Mouse (Mus musculus) embryonic stem cell, embryonic (primary cell): ENCODE measurements around the gene Il12rb2.

Experiments
- CTCF ChIA-PET, 4 experiments: fragments of 300-600 bp in 2 of 4; fragments of 350-600 bp in 2 of 4; sonication (Branson Sonifier 250); formaldehyde crosslinking; loops; one replicate each; lab custom pipeline; 2022; ENCODE audit warnings: inconsistent platforms in 2 of 4; lab: Charles Lee
- POLR2A ChIA-PET, 4 experiments: fragments of 300-600 bp in 2 of 4; fragments of 350-600 bp in 2 of 4; sonication (Branson Sonifier 250); formaldehyde crosslinking; loops; one replicate each; lab custom pipeline; 2022; ENCODE audit warnings: antibody characterized with exemption in 4 of 4, inconsistent platforms in 1 of 4; lab: Charles Lee

Gene Il12rb2

GRCm38 (mm10) chr6:67302471-67302870 lies 73.5 kb downstream of the Il12rb2 start:
- ChIA-PET POLR2A (interaction anchor here in 2 of 4 experiments (0.5 to 22.9 kb wide), 12 partner anchors 10 to 265 kb away, joined by 3 to 629 read pairs (median 4); partner anchors contain the start of gene Gadd45a (in 1 of the 2)), CTCF (interaction anchor here in 1 of 4 experiments (0.8 kb wide), 1 partner anchor 132 kb away, joined by 4 read pairs; no protein-coding TSS in a partner anchor)

DNA sequence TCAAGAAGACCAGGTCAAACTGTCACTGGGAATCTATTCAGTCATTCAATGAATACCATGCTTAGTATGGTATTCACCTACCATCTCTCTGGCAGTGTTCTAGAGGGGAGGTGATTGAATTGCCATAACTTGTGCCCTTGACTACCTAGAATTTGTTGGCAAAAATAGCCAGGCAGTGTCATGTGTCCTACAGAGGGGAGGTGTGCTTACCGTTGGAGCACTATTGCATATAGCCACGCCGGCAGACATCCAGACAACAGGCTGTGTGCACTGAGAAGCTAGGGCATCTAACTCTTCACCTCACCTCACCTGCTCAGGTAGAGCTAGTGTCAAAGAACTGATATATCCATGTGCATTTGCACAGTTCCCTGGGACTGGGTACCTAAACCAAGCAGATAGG lies 74.8 kb downstream of the Il12rb2 start:
- CTCF ChIA-PET, result interaction anchor here in 1 of 4 experiments (1.1 kb wide), 1 partner anchor 131 kb away, joined by 3 read pairs; no protein-coding TSS in a partner anchor
- POLR2A ChIA-PET, result interaction anchor here in 2 of 4 experiments (0.9 to 22.9 kb wide), 7 partner anchors 10 to 133 kb away, joined by 3 to 629 read pairs (median 4); no protein-coding TSS in a partner anchor

GRCm38 (mm10) chr6:67300710-67301163 lies 75.3 kb downstream of the Il12rb2 start:
- ChIA-PET POLR2A (interaction anchor here in 3 of 4 experiments (0.8 to 22.9 kb wide), 12 partner anchors 8 to 135 kb away, joined by 3 to 629 read pairs (median 4); no protein-coding TSS in a partner anchor), CTCF (interaction anchor here in 1 of 4 experiments (1.1 kb wide), 1 partner anchor 131 kb away, joined by 3 read pairs; no protein-coding TSS in a partner anchor)

DNA sequence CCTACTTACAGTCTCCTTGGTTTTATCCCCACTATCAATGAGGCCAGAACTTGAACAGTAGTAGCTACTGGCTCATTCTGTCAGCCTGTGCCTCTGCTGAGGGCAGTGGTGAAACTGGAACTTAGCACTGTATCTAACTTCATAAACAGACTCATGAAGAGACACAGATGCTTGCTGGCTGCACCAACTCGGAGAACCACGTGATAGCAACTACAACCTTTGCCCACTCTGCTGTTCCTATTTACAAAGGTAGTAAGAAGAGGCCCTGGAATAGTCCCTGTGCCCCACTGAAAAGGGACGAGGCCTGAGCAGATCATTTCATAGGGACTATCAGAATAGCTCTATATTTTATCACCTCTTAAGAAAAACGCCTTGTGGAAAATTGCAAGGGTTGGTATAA lies 75.7 kb downstream of the Il12rb2 start:
- CTCF ChIA-PET, result interaction anchor here in 1 of 4 experiments (1.1 kb wide), 1 partner anchor 130 kb away, joined by 3 read pairs; no protein-coding TSS in a partner anchor
- POLR2A ChIA-PET, result interaction anchor here in 3 of 4 experiments (0.6 to 22.9 kb wide), 16 partner anchors 8 to 135 kb away, joined by 3 to 629 read pairs (median 3); no protein-coding TSS in a partner anchor

GRCm38 (mm10) chr6:67298742-67299141 lies 77.2 kb downstream of the Il12rb2 start:
- CTCF ChIA-PET, result no interaction called here

DNA sequence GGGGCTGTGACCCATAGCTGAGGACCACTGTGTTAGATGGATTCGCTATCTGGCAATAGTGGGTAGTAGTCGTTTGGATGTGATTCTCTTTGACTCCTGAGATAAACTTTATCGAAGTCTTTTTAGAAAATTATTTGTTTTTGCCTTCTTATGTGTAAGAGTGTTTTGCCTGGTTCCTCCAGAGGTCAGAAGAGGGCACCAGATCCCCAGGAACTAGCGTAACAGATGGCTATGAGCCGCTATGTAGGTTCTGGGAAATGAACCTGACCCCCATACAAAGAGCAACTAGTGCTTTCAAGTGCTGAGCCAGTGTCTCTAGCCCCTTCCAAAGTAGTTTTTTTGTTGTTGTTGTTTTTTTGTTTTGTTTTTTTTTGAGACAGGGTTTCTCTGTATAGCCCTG lies 79.9 kb downstream of the Il12rb2 start:
- ChIA-PET CTCF (no interaction called here), POLR2A (interaction anchor here in 3 of 4 experiments (0.6 to 22.9 kb wide), 9 partner anchors 5 to 126 kb away, joined by 3 to 629 read pairs (median 10); no protein-coding TSS in a partner anchor)

More at GRCm38 (mm10) chr6:67298742-67299141, 77.2 kb downstream of the Il12rb2 start:
- POLR2A ChIA-PET, result interaction anchor here in 2 of 4 experiments (0.7 to 22.9 kb wide), 8 partner anchors 9 to 117 kb away, joined by 4 to 629 read pairs (median 7); no protein-coding TSS in a partner anchor

DNA sequence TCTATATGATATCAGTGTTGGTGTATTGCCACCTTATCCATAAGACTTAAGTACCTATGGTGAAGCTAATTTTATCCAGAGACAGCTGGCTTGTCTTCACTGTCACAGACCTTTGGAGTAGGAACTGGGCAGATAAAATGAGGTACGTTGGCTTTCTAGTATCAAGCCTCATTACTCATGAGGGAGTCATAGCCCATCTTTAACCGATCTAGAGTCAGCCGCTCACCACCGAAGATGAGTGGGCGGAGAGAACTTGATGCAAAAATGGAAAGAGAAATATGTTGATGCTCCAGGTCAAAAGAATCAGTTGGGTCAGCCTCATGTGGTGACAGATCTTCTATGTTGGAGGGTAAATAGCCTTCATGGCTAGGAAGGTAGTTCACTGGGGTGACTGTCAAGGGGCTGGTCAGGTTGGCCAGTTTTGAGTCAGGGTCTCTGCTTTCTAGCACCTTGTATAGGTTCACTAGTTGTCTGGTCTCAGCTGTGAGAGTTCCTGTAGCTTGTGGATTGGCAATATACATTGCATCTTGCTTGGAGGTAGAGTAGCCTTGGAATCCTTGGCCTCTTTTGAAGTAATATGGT lies 83.9 kb downstream of the Il12rb2 start:
- ChIA-PET CTCF (no interaction called here), POLR2A (interaction anchor here in 3 of 4 experiments (0.7 to 22.9 kb wide), 14 partner anchors 2 to 255 kb away, joined by 3 to 629 read pairs (median 4); partner anchors contain the start of gene Gadd45a (in 1 of the 3))

GRCm38 (mm10) chr6:67282897-67283296 lies 93.1 kb downstream of the Il12rb2 start:
- ChIA-PET CTCF (no interaction called here), POLR2A (interaction anchor here (0.7 to 22.9 kb wide), 8 partner anchors 7 to 100 kb away, joined by 3 to 629 read pairs (median 8); no protein-coding TSS in a partner anchor)

GRCm38 (mm10) chr6:67281614-67282197 lies 94.3 kb downstream of the Il12rb2 start:
- CTCF ChIA-PET, result no interaction called here
- POLR2A ChIA-PET, result interaction anchor here in 2 of 4 experiments (1.0 to 14.3 kb wide), 5 partner anchors 12 to 60 kb away, joined by 3 to 629 read pairs (median 15); no protein-coding TSS in a partner anchor

DNA sequence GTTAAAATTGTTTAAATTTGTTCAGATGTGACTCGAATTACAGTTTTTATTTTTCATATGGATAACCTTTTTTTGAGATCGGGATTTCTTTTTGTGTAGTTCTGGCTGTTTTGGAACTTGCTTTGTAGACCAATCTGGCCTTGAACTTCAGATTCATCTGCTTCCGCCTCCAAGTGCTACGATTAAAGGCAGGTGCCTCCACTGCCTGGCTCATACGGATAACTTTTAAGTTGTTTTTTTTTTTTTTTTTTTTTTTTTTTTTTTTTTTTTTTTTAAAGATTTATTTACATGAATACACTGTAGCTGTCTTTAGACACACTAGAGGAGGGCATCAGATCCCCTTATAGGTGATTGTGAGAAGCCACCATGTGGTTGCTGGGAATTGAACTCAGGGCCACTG lies 98.0 kb downstream of the Il12rb2 start:
- POLR2A ChIA-PET, result interaction anchor here (0.7 to 14.3 kb wide), 19 partner anchors 8 to 108 kb away, joined by 3 to 629 read pairs (median 5); partner anchors contain the start of gene Serbp1 (in 1 of the 4)
- CTCF ChIA-PET, result no interaction called here

GRCm38 (mm10) chr6:67269459-67269858 lies 106.5 kb downstream of the Il12rb2 start:
- ChIA-PET POLR2A (interaction anchor here (0.8 to 14.3 kb wide), 39 partner anchors 8 to 372 kb away, joined by 3 to 629 read pairs (median 4); partner anchors contain the start of gene Serbp1 (in 4 of the 4)), CTCF (no interaction called here)

GRCm38 (mm10) chr6:67268983-67269382 lies 107.0 kb downstream of the Il12rb2 start:
- CTCF ChIA-PET, result no interaction called here
- POLR2A ChIA-PET, result interaction anchor here (0.9 to 14.3 kb wide), 31 partner anchors 8 to 372 kb away, joined by 3 to 629 read pairs (median 5); partner anchors contain the start of gene Serbp1 (in 3 of the 4)

DNA sequence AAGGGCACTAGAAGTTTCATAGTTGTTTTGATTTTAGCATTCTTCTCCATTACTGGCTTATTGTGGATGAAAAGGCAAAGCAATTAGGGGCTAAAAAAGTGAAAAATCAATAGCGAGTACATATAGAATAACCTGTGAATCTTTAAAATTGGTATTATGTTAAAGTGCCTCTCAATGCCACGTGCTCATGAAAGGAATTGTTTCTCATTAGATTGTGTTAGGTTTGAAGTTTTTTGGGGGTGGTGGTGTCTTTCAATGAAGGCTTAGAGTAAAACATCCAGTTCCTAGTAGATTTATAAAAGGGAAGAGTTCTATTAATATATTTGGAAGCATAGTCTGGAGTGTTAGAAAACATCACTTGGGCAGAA lies 107.8 kb downstream of the Il12rb2 start:
- ChIA-PET CTCF (no interaction called here), POLR2A (interaction anchor here in 2 of 4 experiments (0.7 to 14.3 kb wide), 12 partner anchors 10 to 371 kb away, joined by 3 to 629 read pairs (median 26); partner anchors contain the start of gene Serbp1 (in 1 of the 2))

DNA sequence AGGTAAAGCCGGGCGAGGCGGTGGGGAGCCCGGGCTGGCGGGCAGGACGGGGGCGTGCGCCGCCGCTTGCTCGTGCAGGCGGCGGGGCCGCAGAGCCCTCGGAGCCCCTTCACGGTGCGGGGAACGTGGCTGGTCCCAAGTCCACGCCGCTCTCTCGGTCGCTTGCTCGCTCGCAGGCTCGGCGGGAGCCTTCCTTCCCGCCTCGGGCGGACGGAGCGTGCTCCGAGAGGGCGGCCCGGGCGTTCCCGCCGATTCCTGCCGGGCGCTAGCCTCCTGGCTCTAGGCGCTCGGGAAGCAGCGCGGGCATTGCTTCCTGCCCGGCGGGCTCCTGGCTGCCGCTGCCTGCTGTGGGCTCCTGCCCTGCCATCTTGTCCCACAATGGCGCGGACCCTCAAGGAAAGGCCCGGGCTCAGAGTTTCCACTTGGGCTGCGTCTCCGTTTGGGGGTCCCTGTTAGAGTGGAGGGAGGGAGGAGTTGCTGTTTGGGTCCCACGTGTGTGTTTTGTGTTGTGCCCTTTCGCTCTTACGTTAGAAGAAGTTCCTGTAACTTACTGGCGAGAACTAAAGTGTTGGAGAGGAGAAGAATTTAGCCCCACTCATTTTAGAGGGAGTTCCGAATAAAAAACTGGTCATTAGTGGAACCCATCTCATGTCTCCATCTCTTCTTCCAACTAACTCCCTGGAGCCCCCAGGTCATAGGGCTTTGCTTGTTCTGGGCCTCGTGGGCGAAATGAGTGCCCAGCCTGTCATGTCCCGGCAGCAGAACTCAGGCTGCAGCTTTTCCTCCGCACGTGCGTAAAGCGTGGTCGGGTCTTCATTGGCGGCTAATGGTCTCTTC lies 108.4 kb downstream of the Il12rb2 start:
- ChIA-PET CTCF (interaction anchor here in 2 of 4 experiments (0.6 to 1.2 kb wide), 2 partner anchors 51 kb away, joined by 3 to 8 read pairs; no protein-coding TSS in a partner anchor), POLR2A (interaction anchor here (0.5 to 14.3 kb wide), 64 partner anchors 7 to 230 kb away, joined by 3 to 629 read pairs (median 7); partner anchors contain the start of genes Gadd45a (in 2 of the 4) and Serbp1 (in 1 of the 4))

DNA sequence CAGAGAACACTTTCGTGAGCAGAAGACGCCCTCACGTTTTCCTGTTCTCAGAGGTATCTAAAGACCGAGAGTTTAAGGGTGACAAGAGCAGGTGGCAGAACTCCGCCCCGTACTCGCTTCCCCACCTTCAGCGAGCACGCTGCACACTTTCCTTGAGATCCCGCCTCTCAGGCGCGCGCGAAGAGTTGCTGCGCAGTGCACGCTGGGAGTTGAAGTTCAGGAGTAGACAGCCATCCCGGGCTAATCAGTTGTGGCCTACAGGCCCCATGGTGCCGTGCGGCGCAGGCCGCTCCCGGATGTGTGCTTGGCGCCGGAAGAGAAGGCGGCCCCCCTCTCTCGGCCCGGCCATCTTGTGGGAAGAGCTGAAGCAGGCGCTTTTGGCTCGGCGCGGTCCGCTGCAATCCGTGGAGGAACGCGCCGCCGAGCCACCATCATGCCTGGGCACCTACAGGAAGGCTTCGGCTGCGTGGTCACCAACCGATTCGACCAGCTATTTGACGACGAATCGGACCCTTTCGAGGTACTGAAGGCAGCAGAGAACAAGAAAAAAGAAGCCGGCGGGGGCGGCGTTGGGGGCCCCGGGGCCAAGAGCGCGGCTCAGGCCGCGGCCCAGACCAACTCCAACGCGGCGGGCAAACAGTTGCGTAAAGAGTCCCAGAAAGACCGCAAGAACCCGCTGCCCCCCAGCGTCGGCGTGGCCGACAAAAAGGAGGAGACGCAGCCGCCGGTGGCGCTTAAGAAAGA lies 109.2 kb downstream of the Il12rb2 start:
- POLR2A ChIA-PET, result interaction anchor here (0.5 to 8.9 kb wide), 76 partner anchors 8 to 370 kb away, joined by 3 to 195 read pairs (median 6); partner anchors contain the start of genes Gadd45a (in 2 of the 4), Gng12 (in 1 of the 4) and Serbp1 (in 1 of the 4)

DNA sequence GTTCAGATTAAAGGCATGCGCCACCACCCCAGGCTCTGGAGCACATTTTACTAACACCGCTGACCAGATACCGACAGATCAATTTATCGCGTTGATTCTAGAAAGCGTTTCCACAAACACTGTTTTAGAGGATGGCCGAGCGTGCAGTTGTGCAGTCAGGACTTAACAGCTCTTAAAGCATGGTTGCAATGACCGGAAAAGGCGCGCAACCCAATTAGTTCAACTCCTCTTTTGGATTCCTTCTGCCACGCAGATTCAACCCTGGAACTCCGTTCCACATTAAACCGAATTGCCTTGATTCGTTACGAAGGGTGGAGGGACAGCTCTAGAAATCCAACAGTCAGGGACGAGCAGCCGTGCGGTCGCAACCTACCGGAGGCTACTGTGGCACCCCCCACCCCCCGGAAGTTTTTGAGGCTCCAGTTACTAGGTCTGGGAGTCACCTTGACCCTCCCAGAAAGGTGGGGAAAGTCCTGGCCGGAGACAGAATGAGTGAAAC lies 109.8 kb downstream of the Il12rb2 start:
- ChIA-PET CTCF (interaction anchor here in 2 of 4 experiments (0.5 to 1.3 kb wide), 3 partner anchors 52 to 96 kb away, joined by 3 to 6 read pairs (median 4); no protein-coding TSS in a partner anchor), POLR2A (interaction anchor here (0.5 to 8.9 kb wide), 69 partner anchors 8 to 370 kb away, joined by 3 to 195 read pairs (median 6); partner anchors contain the start of genes Gadd45a (in 1 of the 4), Gng12 (in 1 of the 4) and Serbp1 (in 1 of the 4))

More for the DNA sequence above, 109.2 kb downstream of the Il12rb2 start:
- CTCF ChIA-PET, result interaction anchor here in 2 of 4 experiments (0.6 to 1.3 kb wide), 3 partner anchors 51 to 96 kb away, joined by 3 to 8 read pairs (median 4); no protein-coding TSS in a partner anchor
